Mouse (Mus musculus) cerebellum, adult 2 months (tissue): ENCODE measurements around the gene Slc7a11.

Experiments used
- CTCF ChIP-seq: fragments of 200-500 bp; IDR thresholded peaks from 2 replicates; pipeline ENCODE4 v1.5.1; 2011; ENCODE audit warnings: low read depth, mild to moderate bottlenecking, control low read depth, low read length, moderate library complexity, borderline replicate concordance; ENCODE audit not compliant: insufficient read depth
- POLR2A ChIP-seq: fragments of 200-500 bp; IDR thresholded peaks from 2 replicates; pipeline ENCODE4 v1.6.1; 2011; ENCODE audit warnings: low read length, control low read depth, borderline replicate concordance; ENCODE audit not compliant: insufficient read depth

- no peak for TF ChIP-seq CTCF
- no peak for TF ChIP-seq POLR2A
Measured at GRCm38 (mm10) chr3:50363659-50364058, 79.8 kb downstream of the Slc7a11 start.
